Mouse (Mus musculus) embryonic facial prominence, embryonic 14.5 days (tissue): ENCODE results near the gene Six5. TPM values are rescaled to one million over a fixed set of nuclear protein-coding genes. Genes with fewer than 3 reads are reported as not detected.

Source experiments
- ATAC-seq: fragments of 200-750 bp; cut with Nextera tagmentation; 2 replicates; pipeline ENCODE4 v1.8.0; 2017; ENCODE audit warnings: low read depth, moderate number of reproducible peaks, moderate TSS enrichment
- DNase-seq: peaks from one replicate; pipeline ENCODE4 v3.0.0-alpha.2; 2015; ENCODE audit warnings: low spot score
- H3K27ac ChIP-seq: fragments of 300-500 bp; sonication (generic); replicated peaks from 2 replicates; pipeline ENCODE4 v1.5.1; 2014; ENCODE audit warnings: low read depth, mild to moderate bottlenecking, low read length, moderate library complexity
- H3K27me3 ChIP-seq: fragments of 300-500 bp; sonication (generic); replicated peaks from 2 replicates; pipeline ENCODE4 v1.6.1; 2014; ENCODE audit warnings: low read length; ENCODE audit not compliant: control insufficient read depth, insufficient read depth
- H3K36me3 ChIP-seq: fragments of 300-500 bp; sonication (generic); 2 replicates; pipeline ENCODE4 v1.6.1; 2014; ENCODE audit warnings: low read length, mixed read lengths; ENCODE audit not compliant: control insufficient read depth, insufficient read depth
- H3K4me1 ChIP-seq: fragments of 300-500 bp; sonication (generic); 2 replicates; pipeline ENCODE4 v1.6.1; 2014; ENCODE audit warnings: antibody characterized with exemption, low read length; ENCODE audit not compliant: control insufficient read depth, insufficient read depth
- H3K4me2 ChIP-seq: fragments of 300-500 bp; sonication (generic); 2 replicates; pipeline ENCODE4 v1.6.1; 2014; ENCODE audit warnings: low read depth, mild to moderate bottlenecking, low read length, moderate library complexity, mixed read lengths
- H3K4me3 ChIP-seq: fragments of 300-500 bp; sonication (generic); 2 replicates; pipeline ENCODE4 v1.5.1; 2014; ENCODE audit warnings: low read depth, mild to moderate bottlenecking, low read length
- H3K9ac ChIP-seq: fragments of 300-500 bp; sonication (generic); 2 replicates; pipeline ENCODE4 v1.6.1; 2014; ENCODE audit warnings: low read depth, mild to moderate bottlenecking, low read length, moderate library complexity, mixed read lengths
- H3K9me3 ChIP-seq: fragments of 300-500 bp; sonication (generic); 2 replicates; pipeline ENCODE4 v1.6.1; 2016; ENCODE audit warnings: low read length; ENCODE audit not compliant: control insufficient read depth
- WGBS: fragments of 180-500 bp; shearing (Covaris S2); extraction: QIAGEN DNeasy Blood & Tissue Kit; methylation state at CpG from one replicate; pipeline ENCODE4 v1.1.7; 2014; 5-methylcytosine and 5-hydroxymethylcytosine counted together
- microRNA-seq: library from miRNA; unstranded; fragments of <30 nt; microRNA quantifications from one replicate; pipeline ENCODE4, GENCODE M21; 2016; ENCODE audit warnings: borderline number of aligned reads
- polyA plus RNA-seq: library from polyadenylated mRNA; unstranded; fragments of >200 nt; fragmentation: Nextera tagmentation; extraction: Ambion mirVana; gene quantifications from 2 replicates; pipeline ENCODE4 v1.2.1, GENCODE M21; 2014

Six5 gene
- polyA plus RNA-seq, 1 experiment from 2014 or later, result 13.4 TPM

DNA sequence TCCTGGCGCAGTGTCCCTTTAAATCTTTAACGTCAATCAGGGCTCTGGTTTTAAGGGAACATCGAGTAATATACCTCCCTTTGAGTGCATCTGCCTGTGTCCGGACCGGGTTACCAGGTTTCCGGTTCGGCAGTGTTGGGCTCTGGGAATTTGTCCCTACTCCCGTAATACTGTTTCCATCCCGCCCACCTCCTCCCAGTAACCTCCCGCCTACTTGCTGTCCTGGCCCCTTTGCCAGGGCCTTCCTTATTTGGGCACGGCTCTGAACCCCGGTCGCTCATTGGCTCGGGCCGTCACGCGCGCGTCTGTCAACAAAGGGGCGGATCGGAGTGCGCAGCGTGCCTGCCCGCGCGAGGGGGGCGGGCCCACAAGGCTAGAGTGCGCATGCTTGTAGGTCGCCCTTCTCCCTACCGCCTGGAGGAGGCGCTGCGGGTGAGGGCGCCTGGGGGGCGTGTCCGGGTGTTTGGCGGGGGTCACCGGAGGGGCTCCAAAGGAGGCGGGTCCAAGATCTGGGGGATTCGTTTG, 37.0 kb downstream of the Six5 start:
- Histone ChIP-seq H3K4me2 (peak overlapping the region; percentile 72), H3K36me3 (peaks cover 42% of the 10 kb centered on the region), H3K9ac (peak overlapping the region; percentile 45), H3K4me1 (peaks cover 4% of the 10 kb centered on the region), H3K27me3 (no peaks in the 10 kb centered on the region), H3K27ac (peak overlapping the region; percentile 80), H3K4me3 (peak overlapping the region; percentile 47), H3K9me3 (no peaks in the 10 kb centered on the region)
- DNase-seq (peak; percentile 99), ATAC-seq (peak; percentile 99)
- whole genome bisulfite sequencing, result 0% methylated on average over 37 of the region's 39 CpGs

GRCm38 (mm10) chr7:19136168-19136567, 41.8 kb downstream of the Six5 start:
- Histone ChIP-seq H3K9me3 (no peaks in the 10 kb centered on the region), H3K27me3 (no peaks in the 10 kb centered on the region), H3K9ac (no peak overlapping the region), H3K4me3 (no peak overlapping the region), H3K36me3 (peaks cover 66% of the 10 kb centered on the region), H3K4me1 (peaks cover 4% of the 10 kb centered on the region; the same call in 1 of the 2 replicates), H3K4me2 (no peak overlapping the region), H3K27ac (no peak overlapping the region)
- 96% methylated on average over 13 of the region's 13 CpGs for WGBS
- DNase-seq (no peak), ATAC-seq (no peak)

GRCm38 (mm10) chr7:19136673-19137334, 42.4 kb downstream of the Six5 start:
- Histone ChIP-seq H3K27me3 (no peaks in the 10 kb centered on the region), H3K4me1 (peaks cover 3% of the 10 kb centered on the region; the same call in 1 of the 2 replicates), H3K36me3 (peaks cover 68% of the 10 kb centered on the region), H3K4me2 (no peak overlapping the region), H3K4me3 (no peak overlapping the region), H3K9ac (no peak overlapping the region), H3K9me3 (no peaks in the 10 kb centered on the region), H3K27ac (no peak overlapping the region)
- DNase-seq (no peak), ATAC-seq (no peak)
- 93% methylated on average over 38 of the region's 38 CpGs for WGBS

DNA sequence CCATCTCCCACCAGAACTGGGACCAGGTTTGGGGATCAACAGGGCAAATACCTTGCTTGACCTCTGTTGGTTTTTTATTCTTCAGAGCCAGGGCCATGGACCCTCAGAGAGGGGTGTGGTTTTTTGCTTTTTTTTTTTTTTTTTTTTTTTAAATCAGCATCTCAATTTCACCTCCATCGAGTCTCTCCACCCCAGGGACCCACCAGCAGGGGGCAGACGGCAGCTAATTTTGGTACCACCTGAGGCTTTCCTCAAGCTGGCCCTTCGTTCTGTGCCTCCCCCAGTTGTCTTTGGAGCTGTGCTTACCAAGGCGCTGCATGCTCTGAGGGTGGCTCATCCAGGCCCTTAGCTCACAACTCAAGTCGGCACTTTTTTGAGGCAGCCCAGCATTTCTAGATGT, 43.0 kb downstream of the Six5 start:
- no peaks in the 10 kb centered on the region for H3K27me3 ChIP-seq
- DNase-seq (no peak), ATAC-seq (no peak)
- 45% methylated on average over 5 of the region's 5 CpGs for WGBS
- peaks cover 68% of the 10 kb centered on the region for H3K36me3 ChIP-seq
- no peaks in the 10 kb centered on the region for H3K9me3 ChIP-seq
- no peak overlapping the region for H3K4me2 ChIP-seq
- H3K4me1 ChIP-seq, result no peaks in the 10 kb centered on the region
- no peak overlapping the region for H3K4me3 ChIP-seq
- H3K9ac ChIP-seq, result no peak overlapping the region
- no peak overlapping the region for H3K27ac ChIP-seq

- Histone ChIP-seq H3K4me3 (no peak overlapping the region), H3K9ac (no peak overlapping the region), H3K27me3 (no peaks in the 10 kb centered on the region), H3K4me1 (peaks cover 13% of the 10 kb centered on the region), H3K4me2 (no peak overlapping the region), H3K27ac (no peak overlapping the region), H3K36me3 (peaks cover 6% of the 10 kb centered on the region), H3K9me3 (no peaks in the 10 kb centered on the region)
- WGBS, result 83% methylated on average over 10 of the region's 10 CpGs
- no peak for ATAC-seq
- DNase-seq, result no peak
Observed at GRCm38 (mm10) chr7:19146793-19147192, 52.4 kb downstream of the Six5 start.

GRCm38 (mm10) chr7:19147497-19148045, 53.2 kb downstream of the Six5 start:
- H3K4me3 ChIP-seq, result peak overlapping the region; percentile 55; the same call in 1 of the 2 replicates

More at GRCm38 (mm10) chr7:19147497-19148045, 53.2 kb downstream of the Six5 start:
- no peak for DNase-seq
- no peak overlapping the region for H3K27ac ChIP-seq
- H3K4me1 ChIP-seq, result peaks cover 13% of the 10 kb centered on the region
- H3K9me3 ChIP-seq, result no peaks in the 10 kb centered on the region
- no peak overlapping the region for H3K4me2 ChIP-seq
- H3K9ac ChIP-seq, result no peak overlapping the region
- 38% methylated on average over 6 of the region's 6 CpGs for WGBS
- no peaks in the 10 kb centered on the region for H3K27me3 ChIP-seq
- no peak for ATAC-seq
- peaks cover 12% of the 10 kb centered on the region for H3K36me3 ChIP-seq

Small RNA genes lying within 50 kb of the gene (microRNA-seq; reads per million reads assigned to microRNA genes)
- gene Mir3100, result 1.3 reads per million

Other genes starting within 250 kb of the Six5 start
- 5.3 and 10.0 TPM in 2 replicates for gene Pglyrp1, start 223.3 kb upstream of the Six5 start, polyA plus RNA-seq
- 19.4 and 22.5 TPM in 2 replicates for gene Ccdc61, start 184.2 kb upstream of the Six5 start, polyA plus RNA-seq
- 0.79 and 0.81 TPM in 2 replicates for gene Nova2, start 168.7 kb upstream of the Six5 start, polyA plus RNA-seq
- gene Nanos2, start 107.2 kb upstream of the Six5 start, polyA plus RNA-seq, result not detected in 2 replicates
- gene Mypop, start 103.3 kb upstream of the Six5 start, polyA plus RNA-seq, result 4.0 and 4.2 TPM in 2 replicates
- gene Irf2bp1, start 90.5 kb upstream of the Six5 start, polyA plus RNA-seq, result 26.6 and 27.4 TPM in 2 replicates
- 0.56 and 1.6 TPM in 2 replicates for gene Foxa3, start 71.1 kb upstream of the Six5 start, polyA plus RNA-seq
- gene Sympk, start 70.2 kb upstream of the Six5 start, polyA plus RNA-seq, result 23.6 and 23.8 TPM in 2 replicates
- gene Rsph6a, start 39.9 kb upstream of the Six5 start, polyA plus RNA-seq, result not detected in 2 replicates
- gene Dmwd, start 18.4 kb upstream of the Six5 start, polyA plus RNA-seq, result 20.2 and 22.6 TPM in 2 replicates
- 43.3 and 58.2 TPM in 2 replicates for gene Dmpk, start 10.7 kb upstream of the Six5 start, polyA plus RNA-seq
- gene Gm4969, start 23.8 kb downstream of the Six5 start, polyA plus RNA-seq, result 1.7 and 2.6 TPM in 2 replicates
- gene Fbxo46, start 25.3 kb downstream of the Six5 start, polyA plus RNA-seq, result 9.1 and 9.2 TPM in 2 replicates
- 11.1 and 13.2 TPM in 2 replicates for gene Qpctl, start 54.7 kb downstream of the Six5 start, polyA plus RNA-seq
- gene Snrpd2, start 55.1 kb downstream of the Six5 start, polyA plus RNA-seq, result 130 and 131 TPM in 2 replicates
- 0.37 and 0.60 TPM in 2 replicates for gene Gipr, start 71.5 kb downstream of the Six5 start, polyA plus RNA-seq
- gene Eml2, start 81.8 kb downstream of the Six5 start, polyA plus RNA-seq, result 3.6 and 4.2 TPM in 2 replicates
- 1.7 and 2.3 TPM in 2 replicates for gene Gpr4, start 117.9 kb downstream of the Six5 start, polyA plus RNA-seq
- 29.7 and 30.2 TPM in 2 replicates for gene Opa3, start 133.7 kb downstream of the Six5 start, polyA plus RNA-seq
- gene Vasp, start 177.2 kb downstream of the Six5 start, polyA plus RNA-seq, result 70.0 and 70.7 TPM in 2 replicates
- gene Ppm1n, start 185.5 kb downstream of the Six5 start, polyA plus RNA-seq, result 0.49 TPM in 1 of 2 replicates, not detected in the other
- gene Rtn2, start 188.0 kb downstream of the Six5 start, polyA plus RNA-seq, result 53.7 and 57.0 TPM in 2 replicates
- 0.15 and 0.28 TPM in 2 replicates for gene Fosb, start 215.5 kb downstream of the Six5 start, polyA plus RNA-seq